Mouse (Mus musculus) ES-Bruce4 (cell line): ENCODE results near the gene Mfsd11.

Source experiments
- CTCF ChIP-seq: IDR thresholded peaks from one replicate; pipeline ENCODE4 v1.8.1; 2011; ENCODE audit warnings: low read depth, low read length
- POLR2A ChIP-seq: IDR thresholded peaks from one replicate; pipeline ENCODE4 v1.8.1; 2011; ENCODE audit warnings: low read length; ENCODE audit not compliant: insufficient read depth

DNA sequence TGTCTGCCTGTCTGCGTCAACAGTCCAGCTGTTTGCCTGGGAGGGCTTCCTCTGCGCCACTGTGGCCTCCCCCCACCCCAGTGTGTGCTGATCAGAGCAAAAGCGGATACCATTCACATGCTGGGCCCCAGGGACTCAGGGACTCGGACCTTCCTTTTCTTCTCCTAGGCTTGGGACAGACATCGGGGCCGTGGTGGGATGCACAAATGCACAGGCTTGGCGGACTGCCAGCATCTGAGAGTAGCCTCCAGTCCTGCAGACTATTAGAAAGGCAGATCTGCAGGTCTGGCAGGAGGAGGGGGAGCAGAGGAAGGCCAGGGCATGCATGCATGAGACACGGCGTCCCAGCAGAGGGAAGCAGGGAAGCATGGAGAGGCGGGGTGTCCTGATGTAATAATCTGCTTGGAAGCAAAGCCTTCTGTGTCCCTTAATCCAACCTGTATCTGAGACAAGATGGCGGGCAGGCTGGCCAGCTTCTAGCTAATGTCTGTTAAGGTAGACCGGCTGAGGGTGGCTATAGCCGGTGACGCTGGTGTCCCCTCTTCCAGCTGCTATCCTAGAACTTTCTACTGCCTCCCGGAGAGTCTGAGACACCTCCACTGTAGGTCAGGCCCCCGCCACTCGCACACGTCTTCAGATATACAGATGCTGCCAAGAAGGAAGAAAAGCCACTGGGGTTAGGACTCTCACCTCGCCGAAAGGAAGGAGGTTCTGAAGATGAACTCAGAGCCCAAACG is 39.3 kb upstream of the Mfsd11 start:
- TF ChIP-seq POLR2A (no peak), CTCF (no peak)
